Mouse (Mus musculus) C2C12 (cell line): ENCODE measurements at regions not wholly inside any gene's neighbourhood (a gene's known extent, or its start where the extent isn't known, plus 50 kb on each side); places are given as distances from the start of the nearest gene placed in this dataset.

Experiments
- CEBPB ChIP-seq: IDR thresholded peaks from one replicate; pipeline ENCODE4 v1.6.1; 2011; ENCODE audit warnings: low read depth, mild to moderate bottlenecking, control low read depth, moderate library complexity
- CTCF ChIP-seq: IDR thresholded peaks from one replicate; pipeline ENCODE4 v1.5.1; 2011; ENCODE audit not compliant: control insufficient read depth, insufficient read depth, insufficient read length
- FOSL1 ChIP-seq: IDR thresholded peaks from one replicate; pipeline ENCODE4 v1.8.0; 2011; ENCODE audit warnings: mild to moderate bottlenecking, low read length; ENCODE audit not compliant: poor library complexity, insufficient read depth, severe bottlenecking
- MAX ChIP-seq: IDR thresholded peaks from one replicate; pipeline ENCODE4 v1.6.1; 2011; ENCODE audit warnings: mild to moderate bottlenecking, control low read depth
- MYOD1 ChIP-seq: IDR thresholded peaks from one replicate; pipeline ENCODE4 v1.6.1; 2011; ENCODE audit warnings: low read depth; ENCODE audit not compliant: control insufficient read depth, insufficient read length
- MYOG ChIP-seq: IDR thresholded peaks from one replicate; pipeline ENCODE4 v1.6.1; 2011; ENCODE audit not compliant: control insufficient read depth, insufficient read length; ENCODE audit errors: extremely low read depth
- USF1 ChIP-seq: IDR thresholded peaks from one replicate; pipeline ENCODE4 v1.6.1; 2011; ENCODE audit warnings: low read depth, mild to moderate bottlenecking, control low read depth, moderate library complexity

DNA sequence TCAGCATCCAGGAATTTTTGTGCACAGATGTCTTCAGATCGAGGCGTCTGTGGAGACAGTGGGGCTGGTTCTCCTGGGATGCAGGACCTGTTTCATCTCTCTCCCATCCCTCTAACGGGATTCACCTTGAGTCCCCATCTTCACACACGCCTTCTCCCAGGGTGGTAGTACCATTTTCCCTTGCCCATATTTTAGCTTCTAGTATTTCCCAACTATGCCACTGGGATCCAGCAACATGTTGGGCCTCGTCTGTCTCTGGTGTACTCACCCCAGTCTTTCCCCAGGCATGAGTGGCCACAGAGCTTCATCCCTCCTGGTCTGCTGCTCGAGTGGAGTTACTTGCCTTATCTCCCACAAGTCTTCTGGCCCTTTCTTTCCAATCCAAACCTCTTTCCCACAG is 131.6 kb upstream of the Hdac4 start:
- TF ChIP-seq USF1 (no peak), CTCF (no peak), MYOG (no peak), MAX (no peak), MYOD1 (no peak), FOSL1 (no peak), CEBPB (no peak)
